ENCODE assay signal across 8 mouse cellular contexts in genomic region chr16:90726600-90727227, GRCm38 (mm10). TPM values are rescaled to one million over a fixed set of nuclear protein-coding genes. Genes with fewer than 3 reads are reported as not detected.
DNase-seq lines count a peak whose midpoint lies in the region; ATAC-seq and TF ChIP-seq lines count a peak whose summit lies in the region.

No protein-coding gene starts in this region.

- TF ChIP-seq CTCF in lung, adult 2 months (IDR thresholded peaks at IDR 0.05; ENCODE audit: insufficient read depth, low read length) = no peak

- H3K4me2 ChIP-seq in embryonic facial prominence, embryonic 15.5 days (replicated peaks) = peak overlapping the region; percentile 95
- peak overlapping the region; percentile 99 for H3K4me2 ChIP-seq in limb, embryonic 12.5 days
- peak overlapping the region; percentile 97 for H3K4me2 ChIP-seq in neural tube, embryonic 14.5 days (ENCODE audit: low read depth, low read length)

- DNase-seq in lung, adult 2 months = no peak
- no peak for DNase-seq in lung, adult 18-20 months
- DNase-seq in spleen, postnatal 4 days (ENCODE audit: low spot score in 2 of 2) = no peak
- no peak for DNase-seq in kidney, postnatal 10 days
- no peak for DNase-seq in layer of hippocampus, postnatal 25 days (ENCODE audit: extremely low spot score in 1 of 2, low spot score in 1 of 2)

- no peak; the same call in 1 of the 2 replicates for ATAC-seq in embryonic facial prominence, embryonic 15.5 days (ENCODE audit: insufficient number of reproducible peaks, low FRiP score, low TSS enrichment, low read depth)
- peak; percentile 45; the same call in 1 of the 2 replicates for ATAC-seq in limb, embryonic 12.5 days (ENCODE audit: insufficient number of reproducible peaks, insufficient read depth, low FRiP score, low TSS enrichment, low read depth)
- ATAC-seq in neural tube, embryonic 14.5 days (ENCODE audit: low read depth) = peak; percentile 56

- 5% methylated on average over 38 of the region's 38 CpGs for WGBS in lung, adult 2 months
- WGBS in embryonic facial prominence, embryonic 15.5 days = 5% methylated on average over 38 of the region's 38 CpGs
- 5% methylated on average over 38 of the region's 38 CpGs for WGBS in limb, embryonic 12.5 days
- 7% methylated on average over 38 of the region's 38 CpGs for whole genome bisulfite sequencing in neural tube, embryonic 14.5 days

- H3K27ac ChIP-seq in embryonic facial prominence, embryonic 15.5 days (replicated peaks) = no peak overlapping the region
- 0 out of 2 replicates have a peak overlapping the region, but pooled peaks have one; percentile 41 for H3K27ac ChIP-seq in limb, embryonic 12.5 days
- H3K27ac ChIP-seq in neural tube, embryonic 14.5 days (ENCODE audit: low read depth, low read length) = no peak overlapping the region

- 0 out of 2 replicates have a peak, but pooled peaks cover 13% of the 10 kb centered on the region for H3K36me3 ChIP-seq in embryonic facial prominence, embryonic 15.5 days
- H3K36me3 ChIP-seq in limb, embryonic 12.5 days = peaks cover 30% of the 10 kb centered on the region
- H3K36me3 ChIP-seq in neural tube, embryonic 14.5 days (ENCODE audit: control insufficient read depth, insufficient read depth, low read length) = no peaks in the 10 kb centered on the region

- H3K4me3 ChIP-seq in lung, adult 2 months (replicated peaks; ENCODE audit: extremely low read depth, low read depth, low read length) = peak overlapping the region; percentile 91
- H3K4me3 ChIP-seq in embryonic facial prominence, embryonic 15.5 days (replicated peaks) = peak overlapping the region; percentile 83
- peak overlapping the region; percentile 88 for H3K4me3 ChIP-seq in limb, embryonic 12.5 days (replicated peaks)
- H3K4me3 ChIP-seq in neural tube, embryonic 14.5 days (ENCODE audit: low read depth, low read length) = peak overlapping the region; percentile 68

- no peak for TF ChIP-seq POLR2A in lung, adult 2 months (IDR thresholded peaks at IDR 0.05; ENCODE audit: borderline replicate concordance, extremely low read depth, low read depth, low read length)

- no peaks in the 10 kb centered on the region for H3K27me3 ChIP-seq in embryonic facial prominence, embryonic 15.5 days
- no peaks in the 10 kb centered on the region for H3K27me3 ChIP-seq in limb, embryonic 12.5 days
- no peaks in the 10 kb centered on the region for H3K27me3 ChIP-seq in neural tube, embryonic 14.5 days (ENCODE audit: control insufficient read depth, insufficient read depth, low read length)

- H3K9me3 ChIP-seq in embryonic facial prominence, embryonic 15.5 days (replicated peaks) = no peaks in the 10 kb centered on the region
- H3K9me3 ChIP-seq in limb, embryonic 12.5 days = no peaks in the 10 kb centered on the region
- H3K9me3 ChIP-seq in neural tube, embryonic 14.5 days (ENCODE audit: control insufficient read depth, low read length) = no peaks in the 10 kb centered on the region

- H3K9ac ChIP-seq in embryonic facial prominence, embryonic 15.5 days = peak overlapping the region; percentile 58
- H3K9ac ChIP-seq in limb, embryonic 12.5 days (replicated peaks) = peak overlapping the region; percentile 79
- H3K9ac ChIP-seq in neural tube, embryonic 14.5 days (replicated peaks; ENCODE audit: low read depth, low read length) = peak overlapping the region; percentile 48

- no peaks in the 10 kb centered on the region for H3K4me1 ChIP-seq in lung, adult 2 months (ENCODE audit: control insufficient read depth, insufficient read depth, low read length)
- peaks cover 8% of the 10 kb centered on the region for H3K4me1 ChIP-seq in embryonic facial prominence, embryonic 15.5 days
- peaks cover 10% of the 10 kb centered on the region for H3K4me1 ChIP-seq in limb, embryonic 12.5 days (replicated peaks)
- H3K4me1 ChIP-seq in neural tube, embryonic 14.5 days (ENCODE audit: control insufficient read depth, insufficient read depth, low read length) = peaks cover 4% of the 10 kb centered on the region

RNA-seq across cellular contexts. Expression of gene Mis18a, which starts 0.5 kb away (rescaled TPM):
- polyA plus RNA-seq in lung, adult 2 months (2012; rRNA removed) = 9.8 and 10.3 TPM in 2 replicates
- 53.6 and 55.3 TPM in 2 replicates for polyA plus RNA-seq in embryonic facial prominence, embryonic 15.5 days (2015; fragmentation: Nextera tagmentation; extraction: Ambion mirVana)
- polyA plus RNA-seq in limb, embryonic 12.5 days (2016; fragmentation: Nextera tagmentation; extraction: Ambion mirVana) = 79.7 and 85.3 TPM in 2 replicates
- 19.9 and 21.1 TPM in 2 replicates for polyA plus RNA-seq in neural tube, embryonic 14.5 days (2014; fragmentation: Nextera tagmentation; extraction: Ambion mirVana)
- 1 to 10 TPM; 7.1 to 9.0 TPM for total RNA-seq in layer of hippocampus, postnatal 25 days (2021)

RNA-seq across cellular contexts. Expression of gene Mrap, which starts 11.3 kb away (rescaled TPM):
- polyA plus RNA-seq in lung, adult 2 months (2012; rRNA removed) = 21.4 and 26.7 TPM in 2 replicates
- 0.21 and 0.34 TPM in 2 replicates for polyA plus RNA-seq in embryonic facial prominence, embryonic 15.5 days (2015; fragmentation: Nextera tagmentation; extraction: Ambion mirVana)
- not detected in 2 replicates for polyA plus RNA-seq in limb, embryonic 12.5 days (2016; fragmentation: Nextera tagmentation; extraction: Ambion mirVana)
- polyA plus RNA-seq in neural tube, embryonic 14.5 days (2014; fragmentation: Nextera tagmentation; extraction: Ambion mirVana) = not detected in 2 replicates
- under 1 TPM in 1 of 2 experiments, not detected in 1; 0.38 TPM for total RNA-seq in layer of hippocampus, postnatal 25 days (2021)

Comparison
In these comparisons a context has a peak if more than half of its experiments do, and no peak if none do; other contexts are left out.
1. RNA of gene Mrap, which starts 11.3 kb away (polyA plus RNA-seq): 21.4 to 26.7 TPM in lung, adult 2 months; 0.21 to 0.34 TPM in embryonic facial prominence, embryonic 15.5 days, not detected in limb, embryonic 12.5 days and not detected in neural tube, embryonic 14.5 days; every median in the first group is over 10 times any median in the second.
2. Peak in every context shown above with its lines, with median percentiles within 50 percentile points of each other: H3K4me3 ChIP-seq, H3K4me2 ChIP-seq and H3K9ac ChIP-seq.